Mouse (Mus musculus): ENCODE data around the gene Gm960.

GRCm38 (mm10) chr19:4608511-4608910, 90.0 kb downstream of the Gm960 start:
- TF ChIP-seq CTCF (IDR thresholded peaks at IDR 0.05; ENCODE audit: control insufficient read depth, insufficient read depth, insufficient replicate concordance, low read depth, low read length) (no peak), POLR2A (IDR thresholded peaks at IDR 0.05; ENCODE audit: control insufficient read depth, low read depth, low read length) (no peak)
